Mouse (Mus musculus) midbrain, embryonic 11.5 days (tissue): ENCODE data around the gene Zfp655. TPM values are rescaled to one million over a fixed set of nuclear protein-coding genes. Genes with fewer than 3 reads are reported as not detected.
A peak's percentile ranks its signal among the peaks of the same experiment; 100 is the strongest.
"Not testable (repeated sequence)": the region's sequence is repeated elsewhere in the genome, so short reads cannot be mapped to it uniquely, and the experiment has no call there.

Experiments used
- ATAC-seq: fragments of 200-750 bp; cut with Nextera tagmentation; 2 replicates; pipeline ENCODE4 v1.8.0; 2017; ENCODE audit warnings: moderate TSS enrichment, moderate library complexity; ENCODE audit not compliant: low FRiP score
- DNase-seq: peaks from one replicate; pipeline ENCODE4 v3.0.0; 2015; ENCODE audit warnings: low spot score; ENCODE audit errors: missing footprints
- H3K27ac ChIP-seq: fragments of 300-500 bp; sonication (generic); 2 replicates; pipeline ENCODE4 v1.5.1; 2014; ENCODE audit warnings: low read depth, low read length
- H3K27me3 ChIP-seq: fragments of 300-500 bp; sonication (generic); 2 replicates; pipeline ENCODE4 v1.6.1; 2014; ENCODE audit warnings: mild to moderate bottlenecking, low read length, moderate library complexity, mixed read lengths; ENCODE audit not compliant: control insufficient read depth, insufficient read depth
- H3K36me3 ChIP-seq: fragments of 300-500 bp; sonication (generic); 2 replicates; pipeline ENCODE4 v1.6.1; 2014; ENCODE audit warnings: mild to moderate bottlenecking, low read length, moderate library complexity, mixed read lengths; ENCODE audit not compliant: control insufficient read depth, insufficient read depth
- H3K4me1 ChIP-seq: fragments of 300-500 bp; sonication (generic); 2 replicates; pipeline ENCODE4 v1.6.1; 2014; ENCODE audit warnings: low read length; ENCODE audit not compliant: control insufficient read depth, insufficient read depth
- H3K4me2 ChIP-seq: fragments of 300-500 bp; sonication (generic); 2 replicates; pipeline ENCODE4 v1.6.1; 2014; ENCODE audit warnings: mild to moderate bottlenecking, moderate library complexity
- H3K4me3 ChIP-seq: fragments of 300-500 bp; sonication (generic); 2 replicates; pipeline ENCODE4 v1.5.1; 2014; ENCODE audit warnings: low read depth, low read length
- H3K9ac ChIP-seq: fragments of 300-500 bp; sonication (generic); 2 replicates; pipeline ENCODE4 v1.6.1; 2014; ENCODE audit warnings: low read length
- H3K9me3 ChIP-seq: fragments of 300-500 bp; sonication (generic); 2 replicates; pipeline ENCODE4 v1.6.1; 2016; ENCODE audit warnings: low read length; ENCODE audit not compliant: control insufficient read depth
- WGBS: fragments of 180-500 bp; shearing (Covaris S2); extraction: QIAGEN DNeasy Blood & Tissue Kit; methylation state at CpG from one replicate; pipeline ENCODE4 v1.1.7; 2014; 5-methylcytosine and 5-hydroxymethylcytosine counted together
- polyA plus RNA-seq: library from polyadenylated mRNA; unstranded; fragments of >200 nt; fragmentation: Nextera tagmentation; extraction: Ambion mirVana; gene quantifications from 2 replicates; pipeline ENCODE4 v1.2.1, GENCODE M21; 2014

Gene Zfp655
- polyA plus RNA-seq, 1 experiment from 2014 or later = 43.2 TPM

DNA sequence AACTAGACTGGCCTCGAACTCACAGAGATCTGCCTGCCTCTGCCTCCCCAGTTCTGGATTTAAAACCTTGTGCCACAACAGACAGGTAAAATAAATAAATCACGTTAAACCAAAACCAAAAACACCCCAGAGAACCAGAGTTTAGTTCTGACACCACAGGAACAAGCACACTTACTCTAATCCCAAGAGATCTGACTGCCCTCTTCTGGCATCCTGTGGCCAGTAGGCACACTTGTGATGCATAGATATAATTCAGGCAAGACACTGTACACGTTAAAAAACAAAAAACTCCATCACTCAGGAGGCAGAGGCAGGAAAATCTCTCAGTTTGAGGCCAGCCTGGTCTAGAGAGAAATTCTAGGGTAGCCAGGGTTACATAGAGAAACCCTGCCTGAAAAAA is 29.1 kb upstream of the Zfp655 start:
- Histone ChIP-seq H3K27me3 (no peaks in the 10 kb centered on the region), H3K36me3 (no peaks in the 10 kb centered on the region), H3K9me3 (no peaks in the 10 kb centered on the region), H3K27ac (no peak overlapping the region), H3K9ac (no peak overlapping the region), H3K4me2 (no peak overlapping the region), H3K4me3 (no peak overlapping the region), H3K4me1 (peaks cover 14% of the 10 kb centered on the region)
- 42% methylated on average over 3 of the region's 3 CpGs for WGBS
- DNase-seq = no peak
- no peak for ATAC-seq

- Histone ChIP-seq H3K36me3 (no peaks in the 10 kb centered on the region), H3K4me3 (peak within 1 kb of the TSS; percentile 58), H3K4me1 (peaks cover 14% of the 10 kb centered on the region), H3K9me3 (no peaks in the 10 kb centered on the region), H3K4me2 (peak within 1 kb of the TSS; percentile 49), H3K27me3 (no peaks in the 10 kb centered on the region), H3K9ac (peak within 1 kb of the TSS; percentile 79), H3K27ac (peak within 1 kb of the TSS; percentile 74)
- under 1% methylated on average over 22 of the region's 22 CpGs for WGBS
- peak; percentile 99 for DNase-seq
- peak; percentile 96 for ATAC-seq
These were observed 27.4 kb upstream of the Zfp655 start, which contains the start of gene Zkscan5 for GRCm38 (mm10) chr5:145203936-145204691. TSS of gene Zkscan5 (plus strand) at chr5:145204562.

GRCm38 (mm10) chr5:145205041-145205440 is 26.5 kb upstream of the Zfp655 start:
- Histone ChIP-seq H3K27ac (no peak overlapping the region), H3K4me1 (peaks cover 14% of the 10 kb centered on the region), H3K9ac (no peak overlapping the region; the same call in 1 of the 2 replicates), H3K36me3 (no peaks in the 10 kb centered on the region), H3K4me3 (peak overlapping the region; percentile 58), H3K27me3 (no peaks in the 10 kb centered on the region), H3K9me3 (no peaks in the 10 kb centered on the region), H3K4me2 (peak overlapping the region; percentile 49)
- no peak for ATAC-seq
- DNase-seq = no peak
- 26% methylated on average over 9 of the region's 9 CpGs for WGBS

GRCm38 (mm10) chr5:145207385-145207784 is 24.1 kb upstream of the Zfp655 start:
- Histone ChIP-seq H3K4me2 (no peak overlapping the region), H3K4me1 (peaks cover 9% of the 10 kb centered on the region), H3K9me3 (no peaks in the 10 kb centered on the region), H3K27ac (no peak overlapping the region), H3K9ac (no peak overlapping the region), H3K36me3 (peaks cover 6% of the 10 kb centered on the region; the same call in 1 of the 2 replicates), H3K27me3 (no peaks in the 10 kb centered on the region), H3K4me3 (no peak overlapping the region)
- WGBS = 95% methylated on average over 6 of the region's 6 CpGs
- ATAC-seq = no peak
- no peak for DNase-seq

GRCm38 (mm10) chr5:145207954-145208353 is 23.6 kb upstream of the Zfp655 start:
- Histone ChIP-seq H3K4me1 (peaks cover 9% of the 10 kb centered on the region), H3K27ac (no peak overlapping the region), H3K9me3 (no peaks in the 10 kb centered on the region), H3K36me3 (peaks cover 6% of the 10 kb centered on the region; the same call in 1 of the 2 replicates), H3K4me2 (no peak overlapping the region), H3K4me3 (no peak overlapping the region), H3K27me3 (no peaks in the 10 kb centered on the region), H3K9ac (no peak overlapping the region)
- DNase-seq = no peak
- no peak for ATAC-seq
- 82% methylated on average over 5 of the region's 6 CpGs for WGBS

GRCm38 (mm10) chr5:145208391-145208790 is 23.1 kb upstream of the Zfp655 start:
- not testable (repeated sequence) for H3K27me3 ChIP-seq, ATAC-seq, H3K9ac ChIP-seq, H3K4me1 ChIP-seq, H3K4me3 ChIP-seq, H3K27ac ChIP-seq, DNase-seq, H3K9me3 ChIP-seq, H3K36me3 ChIP-seq, H3K4me2 ChIP-seq
- 48% methylated on average over 11 of the region's 11 CpGs for WGBS

DNA sequence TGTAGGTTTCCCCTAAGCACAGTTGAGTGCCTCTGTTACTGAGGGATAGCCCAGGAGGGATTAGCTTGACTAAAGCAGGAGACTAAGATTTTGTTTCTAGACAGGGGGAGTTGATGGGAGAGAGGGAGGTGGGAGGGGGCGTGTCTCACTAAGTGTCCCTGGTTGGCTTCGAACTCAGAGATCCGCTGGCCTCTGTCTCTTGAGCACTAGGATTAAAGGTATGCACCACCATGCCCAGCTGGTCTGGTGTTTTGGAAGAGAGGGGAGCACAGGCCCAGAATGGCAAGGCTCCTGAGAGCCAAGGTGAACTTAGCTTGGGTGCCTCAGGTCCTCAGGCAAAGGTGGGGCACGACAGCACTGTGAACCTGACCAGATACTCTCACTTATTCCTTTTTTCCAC is 20.2 kb upstream of the Zfp655 start:
- H3K36me3 ChIP-seq = peaks cover 8% of the 10 kb centered on the region; the same call in 1 of the 2 replicates
- no peaks in the 10 kb centered on the region for H3K4me1 ChIP-seq
- no peak overlapping the region for H3K4me3 ChIP-seq
- H3K27ac ChIP-seq = no peak overlapping the region
- no peaks in the 10 kb centered on the region for H3K27me3 ChIP-seq
- H3K9ac ChIP-seq = no peak overlapping the region
- WGBS = 95% methylated on average over 4 of the region's 4 CpGs
- H3K4me2 ChIP-seq = no peak overlapping the region
- DNase-seq (no peak), ATAC-seq (no peak)
- H3K9me3 ChIP-seq = no peaks in the 10 kb centered on the region

GRCm38 (mm10) chr5:145212216-145212615 is 19.3 kb upstream of the Zfp655 start:
- Histone ChIP-seq H3K27me3 (no peaks in the 10 kb centered on the region), H3K27ac (no peak overlapping the region), H3K4me3 (no peak overlapping the region), H3K4me2 (no peak overlapping the region), H3K9ac (no peak overlapping the region), H3K4me1 (no peaks in the 10 kb centered on the region), H3K9me3 (no peaks in the 10 kb centered on the region), H3K36me3 (peaks cover 8% of the 10 kb centered on the region; the same call in 1 of the 2 replicates)
- DNase-seq (no peak), ATAC-seq (no peak)
- 92% methylated on average over 4 of the region's 4 CpGs for WGBS

DNA sequence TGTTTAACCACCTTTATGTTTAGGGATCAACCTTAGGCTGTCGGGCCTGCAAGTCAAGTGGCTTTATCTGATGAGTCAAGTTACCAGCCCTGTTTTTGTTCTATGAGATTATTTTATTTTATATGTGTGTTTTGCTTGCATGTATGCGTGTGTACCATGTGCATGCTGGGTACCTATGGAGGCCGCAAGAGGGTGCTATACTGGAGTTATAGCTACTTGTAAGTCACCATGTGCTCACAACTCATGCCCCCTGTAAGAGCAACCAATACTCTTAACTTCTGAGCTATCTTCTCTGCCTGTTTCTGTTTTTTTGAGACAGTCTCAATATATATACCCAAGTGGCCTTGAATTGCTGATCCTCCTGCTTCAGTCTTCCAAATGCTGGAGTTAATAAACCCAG is 18.0 kb upstream of the Zfp655 start:
- Histone ChIP-seq H3K36me3 (peaks cover 10% of the 10 kb centered on the region), H3K4me2 (no peak overlapping the region), H3K27ac (no peak overlapping the region), H3K4me1 (no peaks in the 10 kb centered on the region), H3K9ac (no peak overlapping the region), H3K9me3 (no peaks in the 10 kb centered on the region), H3K4me3 (no peak overlapping the region), H3K27me3 (no peaks in the 10 kb centered on the region)
- WGBS = 92% methylated on average over 3 of the region's 3 CpGs
- DNase-seq (no peak), ATAC-seq (no peak)
